Mouse (Mus musculus) left cerebral cortex, postnatal 10 days (tissue): ENCODE measurements around the gene Bcl11a. TPM values are rescaled to one million over a fixed set of nuclear protein-coding genes. Genes with fewer than 3 reads are reported as not detected.
A peak's percentile ranks its signal among the peaks of the same experiment; 100 is the strongest.

Experiments
- DNase-seq, 2 experiments: peaks; one replicate each; pipeline ENCODE4 v3.0.0; 2021 to 2022; ENCODE audit warnings: low spot score in 2 of 2, mixed read lengths in 1 of 2; ENCODE audit errors: extremely low spot score in 1 of 2
- intact Hi-C: fragments of 180-260 bp; cut with DNase I; formaldehyde crosslinking; loops from one replicate; pipeline ENCODE4 v1.15.1; 2025
- total RNA-seq, 2 experiments: library from RNA; stranded (reverse); gene quantifications; 2 replicates each; pipeline ENCODE4 v1.2.3; 2021

Bcl11a gene
- total RNA-seq, 2 experiments from 2014 or later, result 142 to 145 TPM

GRCm38 (mm10) chr11:24140948-24141347 lies 63.1 kb downstream of the Bcl11a start:
- intact Hi-C loops, result no loop called here

GRCm38 (mm10) chr11:24141479-24142251 lies 63.8 kb downstream of the Bcl11a start:
- peak in 1 of 2 experiments; percentile 9 for DNase-seq
- intact Hi-C loops, result no loop called here

More at GRCm38 (mm10) chr11:24140948-24141347, 63.1 kb downstream of the Bcl11a start:
- no peak for DNase-seq

- intact Hi-C loops, result no loop called here
- DNase-seq, result peak in 1 of 2 experiments; percentile 8
Measured at GRCm38 (mm10) chr11:24142316-24142715, 64.5 kb downstream of the Bcl11a start.

GRCm38 (mm10) chr11:24144159-24144946 lies 66.5 kb downstream of the Bcl11a start:
- intact Hi-C loops, result no loop called here
- peak; percentile 40 to 63 for DNase-seq

GRCm38 (mm10) chr11:24146034-24146433 lies 68.2 kb downstream of the Bcl11a start:
- intact Hi-C loops, result no loop called here

GRCm38 (mm10) chr11:24146437-24146836 lies 68.6 kb downstream of the Bcl11a start:
- intact Hi-C loops, result no loop called here
- DNase-seq, result no peak

More at GRCm38 (mm10) chr11:24146034-24146433, 68.2 kb downstream of the Bcl11a start:
- no peak for DNase-seq

- intact Hi-C loops, result no loop called here
- no peak for DNase-seq
Measured at GRCm38 (mm10) chr11:24147698-24148097, 69.8 kb downstream of the Bcl11a start.

- intact Hi-C loops, result no loop called here
- DNase-seq, result no peak
Measured at GRCm38 (mm10) chr11:24148545-24148944, 70.7 kb downstream of the Bcl11a start.

GRCm38 (mm10) chr11:24149462-24150220 lies 71.8 kb downstream of the Bcl11a start:
- intact Hi-C loops, result no loop called here
- no peak for DNase-seq

GRCm38 (mm10) chr11:24152076-24152784 lies 74.4 kb downstream of the Bcl11a start:
- DNase-seq, result no peak
- intact Hi-C loops, result no loop called here

GRCm38 (mm10) chr11:24153049-24153448 lies 75.2 kb downstream of the Bcl11a start:
- intact Hi-C loops, result no loop called here
- DNase-seq, result no peak

- DNase-seq, result no peak
Measured at GRCm38 (mm10) chr11:24158026-24158425, 80.2 kb downstream of the Bcl11a start.

GRCm38 (mm10) chr11:24159656-24160055 lies 81.8 kb downstream of the Bcl11a start:
- intact Hi-C loops, result no loop called here
- no peak for DNase-seq

More at GRCm38 (mm10) chr11:24158026-24158425, 80.2 kb downstream of the Bcl11a start:
- intact Hi-C loops, result no loop called here

- no peak for DNase-seq
- intact Hi-C loops, result no loop called here
Measured at GRCm38 (mm10) chr11:24161458-24161857, 83.6 kb downstream of the Bcl11a start.

GRCm38 (mm10) chr11:24162056-24162455 lies 84.2 kb downstream of the Bcl11a start:
- DNase-seq, result peak; percentile 59
- intact Hi-C loops, result no loop called here

- DNase-seq, result no peak
- intact Hi-C loops, result no loop called here
Measured at GRCm38 (mm10) chr11:24163072-24163471, 85.2 kb downstream of the Bcl11a start.

- intact Hi-C loops, result no loop called here
- DNase-seq, result no peak
Measured at GRCm38 (mm10) chr11:24164065-24164464, 86.2 kb downstream of the Bcl11a start.

GRCm38 (mm10) chr11:24171675-24172285 lies 93.9 kb downstream of the Bcl11a start:
- intact Hi-C loops, result no loop called here
- no peak for DNase-seq
